Mouse (Mus musculus): ENCODE data around the gene Emc7. TPM values are rescaled to one million over a fixed set of nuclear protein-coding genes. Genes with fewer than 3 reads are reported as not detected.
A peak's percentile ranks its signal among the peaks of the same experiment; 100 is the strongest.

Emc7 gene
- total RNA-seq (2012; rRNA removed) (23.1 and 25.7 TPM in 2 replicates), polyA plus RNA-seq (2012; ENCODE audit: insufficient read depth in 1 of 2, insufficient read length in 2 of 2, low read depth in 1 of 2, low replicate concordance in 2 of 2, missing spikeins in 1 of 2) (10 to 100 TPM in 1 of 2 experiments, not detected in 1; 17.7 TPM)

GRCm38 (mm10) chr2:112454862-112455564 is at the start of gene Emc7:
Gene Emc7 (plus strand): TSS chr2:112454997.
- Histone ChIP-seq H3K4me1 (ENCODE audit: control insufficient read depth in 1 of 2, insufficient read depth in 2 of 2, low read length in 2 of 2) (peaks cover 18 to 22% of the 10 kb centered on the region in 2 experiments), H3K27me3 (ENCODE audit: control insufficient read depth in 1 of 2, insufficient read depth in 2 of 2, low read length in 2 of 2) (no peaks in the 10 kb centered on the region), H3K79me2 (ENCODE audit: control insufficient read depth, insufficient read depth, low read length, poor library complexity) (peaks cover 39% of the 10 kb centered on the region), H3K4me3 (ENCODE audit: control insufficient read depth in 1 of 2, insufficient read depth in 1 of 2, low read depth in 2 of 2, low read length in 2 of 2) (peak within 1 kb of the TSS; percentile 77 to 97), H3K36me3 (ENCODE audit: control insufficient read depth in 1 of 2, insufficient read depth in 2 of 2, low read length in 2 of 2) (peaks cover 4 to 35% of the 10 kb centered on the region in 2 experiments), H3K9ac (ENCODE audit: control insufficient read depth, low read depth, low read length, poor library complexity, severe bottlenecking) (peak within 1 kb of the TSS; percentile 91), H3K27ac (ENCODE audit: control insufficient read depth, low read depth, low read length) (peak within 1 kb of the TSS; percentile 72), H3K9me3 (replicated peaks; ENCODE audit: insufficient read depth, low read length) (no peaks in the 10 kb centered on the region)
- peak; percentile 99 for DNase-seq (ENCODE audit: low read depth, low spot score)
- TF ChIP-seq RAD21 (IDR thresholded peaks at IDR 0.05; ENCODE audit: low read depth, low read length) = no peak
- TF ChIP-seq POLR2AphosphoS5 (IDR thresholded peaks at IDR 0.05; ENCODE audit: borderline replicate concordance, low read depth, low read length) = peak; percentile 9; the same call in 1 of the 2 replicates
- no peak for TF ChIP-seq SMC3 (IDR thresholded peaks at IDR 0.05; ENCODE audit: low read depth, low read length)
- peak; percentile 65; the same call in 1 of the 2 replicates for TF ChIP-seq MYC (IDR thresholded peaks at IDR 0.05; ENCODE audit: low read depth, low read length)
- peak; percentile 96 for TF ChIP-seq ZMIZ1 (IDR thresholded peaks at IDR 0.05; ENCODE audit: low read depth, low read length)
- TF ChIP-seq POLR2A (IDR thresholded peaks at IDR 0.05; ENCODE audit: control insufficient read depth in 1 of 2, insufficient read depth in 1 of 2, low read depth in 1 of 2, low read length in 2 of 2, poor library complexity in 1 of 2) = peak; percentile 85 to 99; a peak in 3 of 4 replicates
- TF ChIP-seq MYB (IDR thresholded peaks at IDR 0.05; ENCODE audit: low read depth, low read length) = no peak
- no peak for TF ChIP-seq CTCF (IDR thresholded peaks at IDR 0.05 in 2 of 3, conservative IDR thresholded peaks at IDR 0.05 in 1 of 3; ENCODE audit: control insufficient read depth in 1 of 3, insufficient read depth in 1 of 3, low read depth in 2 of 3, low read length in 3 of 3, poor library complexity in 1 of 3, severe bottlenecking in 1 of 3)
- TF ChIP-seq MXI1 (IDR thresholded peaks at IDR 0.05; ENCODE audit: low read depth, low read length) = peak; percentile 99
- 0 out of 2 replicates have a peak, but pooled peaks have one; percentile 42 for TF ChIP-seq NRF1 (IDR thresholded peaks at IDR 0.05; ENCODE audit: insufficient read depth, low read depth, low read length, poor library complexity, severe bottlenecking)
- TF ChIP-seq USF1 (IDR thresholded peaks at IDR 0.05; ENCODE audit: low read depth, low read length) = peak; percentile 52; the same call in 1 of the 2 replicates
- TF ChIP-seq GABPA (IDR thresholded peaks at IDR 0.05; ENCODE audit: low read depth, low read length) = no peak
- TF ChIP-seq BHLHE40 (IDR thresholded peaks at IDR 0.05; ENCODE audit: borderline replicate concordance, low read depth, low read length) = no peak
- peak; percentile 99 for TF ChIP-seq NELFE (IDR thresholded peaks at IDR 0.05; ENCODE audit: low read depth, low read length)
- peak; percentile 85; the same call in 1 of the 2 replicates for TF ChIP-seq MAZ (IDR thresholded peaks at IDR 0.05; ENCODE audit: low read depth, low read length)
- peak; percentile 93 for TF ChIP-seq KAT2A (conservative IDR thresholded peaks at IDR 0.05; ENCODE audit: low read depth, low read length)
- peak; percentile 98 for TF ChIP-seq ELF1 (IDR thresholded peaks at IDR 0.05; ENCODE audit: low read depth, low read length)
- no peak for TF ChIP-seq ZKSCAN1 (IDR thresholded peaks at IDR 0.05; ENCODE audit: low read depth, low read length)
- peak; percentile 99 for TF ChIP-seq SIN3A (IDR thresholded peaks at IDR 0.05; ENCODE audit: low read length)
- TF ChIP-seq ETS1 (IDR thresholded peaks at IDR 0.05; ENCODE audit: low read depth, low read length) = peak; percentile 70; the same call in 1 of the 2 replicates
- peak; percentile 85 for TF ChIP-seq MAX (IDR thresholded peaks at IDR 0.05; ENCODE audit: low read length)
- TF ChIP-seq TAL1 (IDR thresholded peaks at IDR 0.05; ENCODE audit: low read length) = no peak
- peak; percentile 100 for TF ChIP-seq POLR2AphosphoS2 (IDR thresholded peaks at IDR 0.05; ENCODE audit: low read length)
- no peak for TF ChIP-seq MEF2A (IDR thresholded peaks at IDR 0.05; ENCODE audit: extremely low read depth, insufficient replicate concordance, low read depth, low read length, poor library complexity, severe bottlenecking)
- peak; percentile 87; the same call in 1 of the 2 replicates for TF ChIP-seq CHD1 (IDR thresholded peaks at IDR 0.05; ENCODE audit: low read depth, low read length)
- peak; percentile 46 for TF ChIP-seq ZC3H11A (IDR thresholded peaks at IDR 0.05; ENCODE audit: low read depth, low read length)
- TF ChIP-seq JUND (IDR thresholded peaks at IDR 0.05; ENCODE audit: low read depth, low read length) = no peak
- TF ChIP-seq HCFC1 (IDR thresholded peaks at IDR 0.05; ENCODE audit: low read depth, low read length) = peak; percentile 97
- TF ChIP-seq UBTF (IDR thresholded peaks at IDR 0.05; ENCODE audit: borderline replicate concordance, insufficient read depth, low read depth, low read length) = 0 out of 2 replicates have a peak, but pooled peaks have one; percentile 23
- no peak for TF ChIP-seq CHD2 (IDR thresholded peaks at IDR 0.05; ENCODE audit: low read length)
- peak in 1 of 2 experiments; percentile 52; a peak in 2 of 4 replicates for TF ChIP-seq EP300 (IDR thresholded peaks at IDR 0.05; ENCODE audit: low read depth in 1 of 2, low read length in 2 of 2)
- peak; percentile 88 for TF ChIP-seq TBP (IDR thresholded peaks at IDR 0.05; ENCODE audit: low read depth, low read length)
- no peak for TF ChIP-seq MAFK (IDR thresholded peaks at IDR 0.05; ENCODE audit: borderline replicate concordance, low read depth, low read length)
- TF ChIP-seq RCOR1 (IDR thresholded peaks at IDR 0.05; ENCODE audit: low read depth, low read length) = peak; percentile 1; the same call in 1 of the 2 replicates
- TF ChIP-seq USF2 (IDR thresholded peaks at IDR 0.05; ENCODE audit: borderline replicate concordance in 1 of 2, insufficient read depth in 1 of 2, low read depth in 1 of 2, low read length in 2 of 2) = no peak
